Mouse (Mus musculus) urinary bladder, postnatal 25 days (tissue): ENCODE results near the gene Adgrv1.
A peak's percentile ranks its signal among the peaks of the same experiment; 100 is the strongest.

Experiments used
- DNase-seq: peaks from one replicate; pipeline ENCODE4 v3.0.0; 2022; ENCODE audit warnings: low spot score

Adgrv1 gene

DNA sequence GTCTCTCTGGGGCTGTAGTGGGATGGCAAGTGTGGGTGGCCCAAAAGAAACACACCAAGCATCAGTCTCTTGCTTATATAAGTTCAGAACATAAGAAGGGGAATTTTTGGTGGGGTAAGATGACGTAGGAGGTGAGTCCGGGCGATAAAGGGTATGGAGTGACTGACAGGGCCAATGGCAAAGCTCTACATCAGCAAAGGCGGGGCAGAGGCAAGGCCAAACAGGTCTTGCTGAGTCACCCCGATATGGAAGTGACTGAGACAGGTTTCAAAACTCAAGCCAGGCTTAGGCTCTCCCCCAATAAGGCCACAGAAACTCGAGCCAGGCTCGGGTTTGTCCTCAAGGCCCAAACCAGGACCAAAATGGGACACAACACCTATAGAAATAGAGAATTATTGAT, 394.1 kb downstream of the Adgrv1 start:
- no peak for DNase-seq

DNA sequence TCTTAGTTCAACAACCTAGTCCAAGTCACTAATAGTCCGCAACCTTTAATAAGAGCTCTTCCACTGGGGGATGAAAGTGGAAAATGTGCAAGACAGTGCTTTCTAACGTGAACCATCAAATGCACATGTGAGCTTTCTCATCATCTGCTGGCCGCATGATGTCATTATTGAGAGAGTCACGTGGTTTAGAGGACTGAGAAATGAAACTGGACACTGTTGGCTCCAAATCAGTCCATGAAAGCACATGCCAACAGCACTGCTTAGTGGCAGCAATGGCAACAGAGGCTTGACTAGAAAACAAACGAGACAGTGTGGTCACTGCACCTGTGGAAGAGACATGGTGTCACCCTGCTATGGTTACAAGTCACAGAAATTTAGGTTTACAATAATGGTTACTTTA, 395.0 kb downstream of the Adgrv1 start:
- no peak for DNase-seq

DNA sequence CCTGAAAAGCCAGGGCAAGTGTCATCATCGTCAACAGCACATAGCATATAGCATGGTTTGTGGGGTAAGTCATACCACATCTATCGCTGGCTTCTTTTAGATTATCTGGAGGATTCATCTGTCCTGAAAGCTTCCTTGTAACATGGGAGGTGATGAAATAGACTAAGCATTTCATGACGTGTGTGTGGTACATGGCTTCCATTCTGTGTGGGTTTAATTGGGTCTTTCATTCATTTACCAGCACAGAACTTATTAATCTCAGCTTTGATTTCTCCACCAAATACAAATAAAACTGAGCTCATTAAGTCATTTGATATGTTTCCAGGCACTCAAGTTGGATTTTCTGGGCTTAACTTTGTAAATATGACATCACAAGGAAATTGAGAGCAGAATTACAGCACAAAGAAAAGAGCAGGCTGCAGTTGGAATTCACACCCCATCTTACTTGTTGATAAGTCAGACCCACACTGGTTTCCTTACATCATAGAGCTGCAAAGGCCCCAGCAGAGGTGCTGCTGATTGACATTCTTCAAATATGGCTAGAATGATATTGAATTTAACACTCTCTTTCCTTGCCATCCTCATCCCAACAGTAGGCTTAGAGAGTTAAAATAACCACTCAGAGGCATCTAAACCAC, 396.1 kb downstream of the Adgrv1 start:
- no peak for DNase-seq

DNA sequence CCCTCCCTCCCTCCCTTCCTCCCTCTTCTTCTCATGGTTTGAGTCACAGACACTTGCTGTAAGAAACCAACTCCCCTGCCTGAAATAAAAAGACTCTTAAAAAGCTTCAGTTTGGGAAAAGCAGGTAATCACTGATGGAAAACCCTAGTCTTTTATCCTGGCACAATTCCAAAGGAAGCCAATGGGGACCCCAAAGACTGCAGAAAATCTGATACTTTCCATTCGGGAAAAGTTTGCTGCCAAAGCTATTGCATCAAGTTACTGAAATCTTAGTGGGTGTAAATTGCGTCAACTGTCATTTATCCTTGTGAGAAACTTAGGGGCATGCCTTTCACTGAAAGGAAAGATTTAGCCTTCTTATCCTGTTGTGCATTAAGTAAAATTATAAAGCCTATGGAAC, 398.9 kb downstream of the Adgrv1 start:
- no peak for DNase-seq

DNA sequence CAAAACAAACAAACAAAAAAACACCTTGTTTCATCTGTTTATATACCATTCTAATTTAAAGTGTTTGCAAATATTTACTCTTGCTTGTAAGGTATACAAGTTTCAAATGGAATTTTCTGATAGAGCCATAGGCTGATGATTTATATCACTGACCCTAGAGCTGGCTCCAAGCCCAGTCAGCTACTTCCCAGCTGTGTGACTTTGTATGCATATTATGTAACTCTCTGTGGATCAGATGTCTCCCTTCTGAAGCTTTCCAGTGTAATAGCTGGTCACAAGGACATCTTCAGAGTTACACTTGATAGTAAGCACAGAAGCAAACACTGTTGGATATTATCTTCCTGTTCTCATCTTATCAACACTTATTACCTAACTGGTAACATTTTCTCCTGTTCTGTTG, 400.1 kb downstream of the Adgrv1 start:
- no peak for DNase-seq

DNA sequence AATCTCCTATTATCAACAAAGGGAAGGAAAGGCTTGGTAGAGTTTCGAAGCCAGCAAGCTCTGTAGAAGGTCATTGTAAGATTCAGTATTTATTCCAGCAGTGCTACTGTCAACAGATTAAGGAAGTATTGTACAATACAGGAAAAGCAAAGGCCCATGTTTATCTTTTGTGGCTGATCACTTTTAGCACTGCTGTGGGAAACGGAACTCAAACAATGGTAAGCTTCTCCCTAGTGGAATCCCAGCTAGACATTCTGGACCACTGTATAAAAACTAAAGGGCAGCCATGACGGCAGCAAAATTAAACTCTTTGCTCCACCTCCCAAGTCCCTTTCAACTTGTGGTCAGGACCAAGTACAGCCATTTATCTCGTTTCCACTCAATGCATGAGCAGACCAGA, 402.8 kb downstream of the Adgrv1 start:
- DNase-seq = no peak

DNA sequence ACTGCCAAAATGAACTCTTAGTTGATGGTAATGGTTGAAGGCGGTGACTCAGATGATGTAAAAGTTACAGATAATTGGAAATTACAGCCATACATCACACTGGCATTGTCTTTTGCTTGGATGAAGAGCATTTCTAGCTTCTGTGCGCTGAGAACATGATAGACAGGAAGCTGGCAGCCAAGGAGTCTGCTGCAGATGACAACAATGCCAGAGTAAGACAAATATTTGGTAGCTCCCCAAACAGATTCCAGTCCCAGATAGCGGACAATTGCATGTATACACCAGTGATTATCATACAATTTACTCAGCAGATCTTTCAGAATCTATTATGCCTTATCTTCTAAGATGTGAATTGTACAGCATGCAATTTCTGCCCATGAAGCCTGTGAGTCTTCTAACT, 409.2 kb downstream of the Adgrv1 start:
- no peak for DNase-seq

DNA sequence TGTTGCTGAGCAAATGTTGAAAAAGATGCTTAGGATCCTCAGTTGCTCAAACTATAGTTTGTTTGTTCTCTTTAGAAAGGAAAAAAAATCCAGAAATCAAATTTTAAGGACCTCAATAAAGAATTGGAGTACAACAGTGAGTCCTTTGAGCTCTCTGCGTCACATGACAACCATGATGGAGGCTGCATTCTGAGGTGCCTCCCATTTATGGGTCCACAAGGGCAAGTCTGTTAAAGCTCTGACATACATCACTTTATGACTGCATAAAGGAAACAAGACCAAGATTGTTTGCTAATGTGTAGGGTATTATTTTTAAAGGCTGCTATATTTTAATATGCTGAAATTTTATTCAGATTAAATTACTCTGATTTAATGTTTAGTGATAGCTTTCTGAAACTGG, 410.6 kb downstream of the Adgrv1 start:
- DNase-seq = no peak

DNA sequence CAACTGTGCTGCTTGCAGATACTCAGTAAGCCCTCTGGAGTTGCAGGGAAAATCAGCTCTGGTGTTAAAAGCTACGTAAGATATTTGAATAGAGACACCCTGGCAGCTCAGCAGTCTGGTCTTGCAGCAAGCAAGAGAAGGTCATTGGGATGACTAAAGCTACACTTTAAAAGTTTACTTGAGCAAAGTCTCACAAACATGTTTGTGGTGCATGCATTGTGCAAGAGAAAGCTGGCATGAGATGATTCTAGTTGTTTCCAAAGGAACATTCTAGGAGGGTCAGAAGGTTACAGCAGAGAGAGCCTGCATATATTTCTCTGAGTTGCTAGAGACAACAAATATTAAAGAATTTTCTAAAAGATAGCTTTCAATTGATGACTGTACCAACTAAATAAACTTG, 421.5 kb downstream of the Adgrv1 start:
- no peak for DNase-seq

DNA sequence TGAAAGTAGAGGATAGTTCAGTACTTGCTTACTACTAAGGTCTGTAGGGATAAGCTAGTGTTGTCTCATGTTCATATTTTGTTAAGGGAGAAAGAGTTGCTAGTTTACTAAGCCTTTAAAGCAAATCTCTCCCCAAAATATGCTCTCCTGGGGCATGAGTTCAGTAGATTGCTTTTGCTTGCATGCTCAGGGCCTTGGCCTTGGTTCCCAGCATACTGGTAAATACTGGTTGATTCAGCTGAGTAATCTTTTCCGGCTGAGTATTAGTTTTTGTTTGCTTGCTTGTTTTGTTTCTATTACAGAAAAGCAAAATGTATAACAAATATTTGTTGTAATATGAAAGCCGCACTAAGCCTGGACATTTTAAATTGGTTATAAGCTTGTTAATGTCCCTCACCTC, 422.4 kb downstream of the Adgrv1 start:
- no peak for DNase-seq

DNA sequence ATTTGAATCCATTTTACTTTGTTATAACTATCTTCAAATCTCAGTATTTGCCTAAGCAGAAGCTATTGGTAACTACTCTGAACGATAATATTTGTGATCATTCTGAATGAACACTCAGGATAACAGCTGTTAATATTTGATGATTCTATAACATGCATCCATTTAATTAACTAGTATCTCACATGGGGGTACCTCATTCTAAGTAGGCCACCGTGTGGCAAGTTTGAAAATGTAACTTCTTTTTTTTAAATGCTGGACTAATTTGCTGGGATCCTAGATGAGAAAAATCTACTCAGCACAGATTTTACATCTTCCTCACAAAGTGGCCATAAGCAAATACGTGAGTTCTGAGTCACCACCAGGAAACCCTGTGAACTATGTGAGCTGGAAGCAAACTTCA, 423.1 kb downstream of the Adgrv1 start:
- DNase-seq = no peak

DNA sequence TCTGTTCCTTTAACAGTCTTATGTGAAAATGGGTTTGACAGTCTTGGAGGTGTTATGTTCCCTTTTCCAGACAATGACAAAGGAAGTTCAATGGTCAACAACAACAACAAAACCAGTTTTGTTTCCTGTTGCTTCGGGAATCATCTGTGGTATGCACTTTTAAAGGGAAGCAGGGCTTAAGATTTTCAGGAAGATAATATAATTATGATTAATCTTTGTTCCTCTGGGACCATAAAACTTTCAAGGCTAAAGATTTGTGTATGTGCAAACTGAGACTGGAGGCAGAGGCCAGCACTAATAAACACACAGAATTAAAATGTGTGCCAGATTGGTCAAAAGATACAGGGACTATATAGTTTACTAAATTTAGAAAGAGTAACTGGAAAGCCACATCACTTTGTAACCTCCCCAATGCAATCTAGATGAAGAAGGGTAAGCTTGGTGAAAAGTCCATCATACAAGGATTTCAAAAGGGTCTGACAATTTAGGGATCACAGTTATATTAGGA, 424.8 kb downstream of the Adgrv1 start:
- no peak for DNase-seq

DNA sequence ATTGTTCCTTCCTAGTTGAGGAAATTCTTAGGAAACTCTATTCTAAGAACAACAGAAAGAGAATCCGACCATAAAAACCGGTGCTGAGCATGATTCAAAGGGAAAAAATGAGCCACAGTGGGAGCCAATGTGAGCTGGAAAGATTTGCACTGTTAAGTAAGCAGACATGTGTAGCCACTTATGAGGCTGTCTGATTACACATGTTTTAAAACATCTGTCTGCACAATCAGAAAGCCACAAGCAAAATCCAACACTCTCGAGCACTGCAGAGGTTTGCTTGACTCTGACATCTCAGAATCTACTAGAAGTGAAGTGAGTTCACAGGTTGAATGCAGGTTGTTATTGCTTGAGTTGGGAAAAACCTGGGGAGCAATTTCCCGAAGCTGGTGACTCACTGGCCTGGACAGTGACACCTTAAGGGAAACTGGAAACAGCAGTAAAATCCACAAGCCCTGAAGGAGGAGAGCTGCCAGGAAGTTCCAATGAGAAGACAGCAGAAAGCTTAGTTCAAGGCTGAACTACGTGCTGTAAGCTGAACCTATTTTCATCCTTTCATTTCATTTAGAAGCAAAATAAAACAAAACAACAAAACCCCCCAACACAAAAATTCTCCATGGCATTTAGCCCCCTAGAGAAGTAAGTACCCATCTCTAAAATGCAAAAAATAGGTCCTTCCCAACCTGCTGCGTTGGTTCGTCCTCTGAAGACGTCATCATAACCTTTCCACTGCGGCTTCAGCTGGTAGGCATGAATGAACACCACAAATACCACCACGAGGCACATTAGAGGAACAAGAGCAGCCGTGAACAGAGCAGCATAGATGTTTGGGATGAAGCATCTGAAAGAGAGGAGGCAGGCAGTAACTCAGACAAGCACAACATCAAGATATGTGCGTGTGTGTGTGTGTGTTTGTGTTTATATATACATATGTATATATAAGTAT, 450.7 kb downstream of the Adgrv1 start:
- DNase-seq = peak; percentile 3

DNA sequence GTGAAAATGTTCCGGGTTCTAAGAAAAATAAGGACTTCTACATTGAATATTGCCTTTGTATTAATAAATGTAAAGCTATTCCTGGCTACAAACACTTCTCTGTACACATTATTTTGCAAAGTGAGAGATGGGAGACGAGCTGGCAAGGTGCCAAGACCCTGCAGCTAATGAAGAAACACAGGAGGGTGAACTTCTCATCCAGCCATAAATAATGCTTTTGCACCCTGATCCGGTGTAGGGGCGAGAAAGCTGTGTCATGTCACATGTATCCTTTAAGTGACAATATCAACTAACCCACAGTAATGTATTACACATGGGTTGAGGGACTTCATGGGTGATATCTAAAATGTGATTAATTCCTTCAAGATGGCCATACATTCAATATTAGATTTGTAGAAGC, 451.5 kb downstream of the Adgrv1 start:
- DNase-seq = no peak

DNA sequence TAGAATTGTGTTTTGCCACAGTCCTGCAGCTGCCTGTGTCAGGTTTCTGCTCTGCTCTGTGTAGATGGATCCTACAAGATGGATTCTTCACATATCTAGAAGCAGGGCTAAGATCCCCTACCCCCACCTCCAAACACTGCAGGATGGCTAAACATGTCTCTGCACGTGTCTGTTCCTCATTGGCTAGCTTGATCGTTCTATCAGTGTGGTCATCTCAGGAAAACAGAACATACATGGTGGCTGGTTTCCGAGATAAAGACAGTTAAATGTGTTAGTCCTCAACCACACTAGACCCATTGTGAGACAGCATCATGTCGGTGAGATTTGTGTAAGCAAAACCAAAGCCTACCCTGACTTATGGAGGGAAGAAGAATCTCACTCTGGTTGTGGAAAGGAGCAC, 456.1 kb downstream of the Adgrv1 start:
- no peak for DNase-seq

DNA sequence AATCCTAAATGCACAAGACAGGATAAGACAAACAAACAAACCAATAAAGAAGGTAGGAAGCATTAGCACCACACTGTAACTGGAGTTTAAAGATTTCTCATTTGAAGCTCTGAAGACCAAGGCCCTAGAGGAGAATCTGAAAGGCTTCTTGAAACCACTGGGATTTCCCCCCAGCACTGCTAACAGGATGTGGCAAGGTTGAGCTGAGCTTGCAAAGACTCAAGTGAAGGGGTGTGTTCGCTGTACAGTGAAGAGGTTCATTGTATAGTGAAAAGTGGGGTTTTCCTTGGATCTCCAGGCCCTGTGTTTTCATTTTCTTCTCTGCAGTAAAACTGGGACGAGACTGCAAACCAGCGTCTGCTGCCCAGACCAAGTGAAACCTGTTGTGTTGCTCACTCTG, 456.9 kb downstream of the Adgrv1 start:
- DNase-seq = no peak

DNA sequence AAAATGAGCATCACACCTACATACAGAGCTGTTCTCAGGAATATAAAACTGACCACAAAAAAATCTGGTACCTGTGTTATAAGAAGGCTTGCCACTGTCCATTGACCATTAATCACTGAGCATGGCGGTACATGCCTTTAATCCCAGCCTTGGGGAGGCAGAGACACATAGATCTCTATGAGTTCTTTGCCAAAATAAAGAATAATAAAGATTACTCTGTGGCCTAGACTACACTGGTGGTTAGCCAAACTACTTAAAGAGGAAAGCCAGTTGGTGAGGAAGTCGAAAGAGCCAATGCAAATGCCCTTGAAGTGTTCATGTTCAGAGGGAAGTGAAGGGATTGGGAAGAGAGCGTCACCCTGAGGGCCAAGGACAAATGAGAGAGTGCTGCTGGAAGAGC, 461.8 kb downstream of the Adgrv1 start:
- DNase-seq = no peak

DNA sequence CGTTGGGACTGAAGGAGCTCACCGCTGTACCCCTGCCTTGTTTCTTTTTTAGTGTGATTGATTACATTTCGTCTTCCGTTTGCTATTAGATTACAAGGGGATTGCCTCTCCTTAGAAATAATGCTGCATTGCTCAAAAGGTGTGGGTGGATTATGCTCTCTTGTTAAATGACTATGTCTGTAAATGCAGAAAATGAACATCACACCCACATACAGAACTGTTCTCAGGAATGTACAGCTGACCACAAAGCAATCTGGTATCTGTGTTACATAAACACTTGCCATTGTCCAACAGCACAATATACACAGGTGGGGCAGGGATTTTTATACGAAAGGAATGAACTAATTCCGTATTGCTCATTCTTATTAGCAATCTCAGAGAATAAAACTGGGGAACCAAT, 465.5 kb downstream of the Adgrv1 start:
- DNase-seq = no peak

DNA sequence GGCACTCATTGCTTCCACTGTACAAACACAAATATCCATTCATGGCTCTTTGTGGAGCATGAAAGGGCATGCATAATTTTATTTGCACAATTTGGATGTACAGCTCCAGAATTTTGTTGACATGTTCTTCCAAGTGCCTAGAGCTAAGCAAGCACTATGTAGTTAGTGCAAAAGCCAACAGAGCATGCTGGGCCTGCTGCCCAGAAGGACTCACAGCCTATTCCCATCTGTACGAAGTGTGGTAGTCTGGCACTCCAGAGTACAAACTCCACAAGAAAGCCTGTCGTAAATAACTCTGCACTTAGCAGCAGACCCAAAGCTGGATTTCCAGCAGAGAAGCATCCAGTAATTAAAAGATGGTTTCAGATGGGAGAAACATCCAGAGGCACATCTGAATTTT, 473.1 kb downstream of the Adgrv1 start:
- DNase-seq = no peak

DNA sequence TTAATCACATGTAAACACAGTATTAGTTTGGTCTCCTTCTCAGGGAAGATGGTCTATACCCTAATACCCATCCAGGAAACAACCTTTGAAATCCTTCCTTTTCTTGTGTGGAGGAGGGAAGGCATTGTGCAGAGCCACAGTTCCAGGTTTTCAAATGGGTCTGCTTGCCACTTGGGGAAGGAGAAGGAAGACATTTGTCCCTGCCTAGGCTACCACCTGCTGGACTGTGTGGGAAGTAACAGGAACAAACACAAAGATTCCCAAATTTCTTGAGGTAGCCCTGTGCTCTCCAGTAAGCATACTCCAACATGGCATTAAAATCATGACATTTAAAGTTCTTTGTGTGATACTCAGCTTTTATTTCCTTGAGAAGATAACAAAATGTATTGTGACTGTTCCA, 477.6 kb downstream of the Adgrv1 start:
- no peak for DNase-seq

DNA sequence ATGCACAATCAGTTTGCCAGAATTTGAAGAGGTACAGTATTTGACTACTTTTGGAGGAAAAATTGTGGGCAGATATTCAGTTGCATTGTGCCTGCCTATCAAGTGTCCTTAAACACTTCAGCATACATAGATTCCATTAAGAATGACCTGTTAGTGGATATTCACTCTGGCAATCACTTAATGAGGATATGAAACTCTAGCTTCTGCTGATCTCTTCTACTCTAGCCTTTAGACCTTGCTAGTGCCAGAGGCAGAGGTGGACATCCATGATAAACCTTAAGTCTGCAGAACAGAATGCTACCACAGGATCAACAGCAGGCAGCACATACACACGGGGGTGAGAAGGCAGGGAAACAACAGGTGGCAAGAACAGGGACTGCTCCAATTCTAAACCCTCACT, 488.5 kb downstream of the Adgrv1 start:
- no peak for DNase-seq

DNA sequence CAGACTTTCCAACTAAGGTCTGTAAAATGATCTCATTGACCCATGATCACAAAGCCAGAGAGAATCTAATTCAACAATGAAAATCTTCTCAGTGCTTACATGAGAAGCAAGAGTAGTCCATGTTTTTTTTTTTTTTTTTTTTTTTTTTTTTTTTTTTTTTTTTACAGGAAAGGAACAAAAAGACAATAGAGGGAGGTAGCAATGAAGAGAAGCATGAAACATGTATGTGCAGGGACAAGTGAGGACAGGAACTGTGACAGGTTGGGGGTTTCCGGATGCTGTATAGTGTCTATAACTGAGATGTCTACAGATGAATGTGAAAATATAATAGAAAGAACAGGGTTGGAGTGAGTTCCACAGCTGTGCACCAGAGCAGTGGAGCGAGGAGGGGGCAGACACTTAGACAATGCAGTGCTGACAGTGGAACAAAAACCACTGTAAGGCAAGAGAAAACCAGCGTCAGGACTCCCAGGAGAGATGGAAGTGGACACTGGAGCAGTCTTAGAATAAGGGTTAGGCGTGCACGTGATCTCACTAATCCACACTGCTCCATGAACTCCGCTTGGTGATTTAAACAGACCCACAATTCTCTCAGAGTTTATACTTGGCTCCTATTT, 490.6 kb downstream of the Adgrv1 start:
- DNase-seq = no peak
